Mouse (Mus musculus): Measurements from ENCODE around the gene Zfp592.
"Not testable (repeated sequence)": the region's sequence is repeated elsewhere in the genome, so short reads cannot be mapped to it uniquely, and the experiment has no call there.

Zfp592 gene

DNA sequence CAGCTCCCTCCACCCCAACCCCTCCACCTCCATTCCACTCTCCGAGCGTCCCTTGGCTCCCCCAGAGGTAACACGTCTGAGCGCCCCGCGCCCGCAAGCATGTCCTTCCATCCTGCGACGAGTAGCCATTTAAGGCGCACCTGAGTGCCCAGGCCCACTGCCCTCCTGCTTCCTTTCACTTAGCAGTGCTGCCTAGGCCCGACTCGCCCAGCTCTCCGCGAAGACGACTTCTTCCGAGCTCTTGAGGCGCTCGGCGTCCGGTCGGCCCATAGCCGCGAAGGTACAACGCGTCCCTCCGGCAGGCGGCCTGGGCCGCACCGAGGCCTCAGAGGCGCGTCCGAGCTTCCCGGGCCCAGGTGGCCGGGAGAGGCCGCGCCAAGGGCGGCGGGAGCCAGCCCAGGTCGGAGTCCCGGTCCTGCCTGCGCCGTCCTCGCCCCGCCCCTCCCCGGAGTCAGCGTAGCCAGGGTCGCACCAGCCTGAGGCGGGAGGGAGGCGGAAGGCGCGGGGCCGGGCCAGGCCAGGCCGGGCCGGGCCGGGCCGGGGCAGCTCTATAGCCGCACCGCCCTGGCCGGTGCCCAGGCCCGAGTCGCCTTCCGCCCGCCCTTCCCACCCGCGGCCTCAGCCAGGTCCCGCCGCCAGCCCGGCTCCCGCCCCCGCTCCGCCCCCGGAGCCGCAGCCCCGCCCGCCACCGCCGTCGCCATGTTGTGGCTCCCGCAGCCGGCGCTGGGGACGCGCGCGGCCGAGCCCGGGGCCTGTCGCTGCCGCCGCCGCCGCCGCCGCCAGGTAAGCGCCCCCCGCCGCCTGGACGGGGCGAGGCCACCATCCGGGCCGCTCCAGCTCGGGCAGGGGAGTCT, at the start of gene Zfp592:
Zfp592 (plus strand) TSS at position 702 of the 854 bp plus-strand sequence.
- DNase-seq: peak; percentile 76

DNA sequence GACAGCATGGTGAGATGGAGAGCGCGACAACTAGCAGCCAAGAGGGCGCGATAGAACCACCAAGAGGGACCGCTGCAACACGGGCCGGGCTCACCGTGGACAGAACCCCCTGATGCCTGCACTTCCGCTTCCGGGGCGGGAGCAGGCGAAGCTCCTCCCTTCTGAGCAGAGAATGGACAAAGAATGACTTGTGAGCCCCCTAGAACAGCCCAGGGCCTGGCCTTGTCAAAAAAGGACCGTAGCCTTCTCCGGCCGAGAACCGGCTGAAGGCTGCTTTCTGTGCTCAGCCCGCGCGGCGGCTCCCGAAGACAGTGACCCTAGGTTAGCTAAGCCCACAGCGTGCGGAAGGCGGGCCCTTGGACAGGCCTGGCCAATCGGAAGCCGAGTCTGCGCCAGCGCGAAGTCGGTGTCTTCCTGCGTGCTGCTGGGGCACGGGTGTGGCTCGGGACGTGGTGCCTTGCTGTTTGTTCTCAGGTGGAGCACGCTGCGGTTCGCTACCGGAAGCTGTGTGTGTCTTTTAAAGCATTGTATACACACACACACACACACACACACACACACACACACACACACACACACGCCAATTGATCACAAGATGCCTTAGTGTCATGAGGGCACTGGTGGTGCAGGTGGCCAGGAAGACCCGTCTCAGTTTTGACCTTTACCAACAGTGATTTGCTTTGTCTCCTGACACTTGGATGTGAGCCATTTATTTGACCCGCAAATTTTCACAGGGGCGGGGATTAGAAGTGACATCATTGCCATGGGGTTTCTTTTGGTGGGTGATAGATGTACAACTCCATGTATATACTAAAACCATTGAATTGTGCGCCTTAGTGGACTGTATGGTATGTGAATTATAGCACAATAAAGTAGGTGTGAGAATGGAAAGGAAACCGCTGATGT, 45.8 kb upstream of the Zfp592 start, which contains the start of gene Sec11a:
Sec11a (minus strand) TSS at position 336 of the 906 bp plus-strand sequence.
- DNase-seq: peak; percentile 96

DNA sequence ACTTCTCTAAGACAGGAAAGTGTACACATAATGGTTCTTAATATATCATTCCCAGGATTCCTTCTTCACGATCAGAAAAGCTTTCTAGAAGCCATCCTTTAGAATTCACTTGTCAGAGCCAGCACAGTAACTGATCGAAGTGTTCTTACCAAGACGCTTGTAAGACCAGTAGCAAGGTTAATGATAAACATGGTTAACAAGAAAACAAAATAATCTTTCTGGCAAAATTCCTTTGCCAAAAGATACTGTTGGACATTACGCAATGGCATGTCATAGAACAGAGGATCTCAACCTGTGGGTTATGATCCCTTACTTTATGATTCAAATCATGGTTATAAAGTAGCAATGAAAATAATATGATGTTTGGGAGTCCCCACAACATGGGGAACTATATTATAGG, 42.0 kb upstream of the Zfp592 start:
- DNase-seq: no peak

DNA sequence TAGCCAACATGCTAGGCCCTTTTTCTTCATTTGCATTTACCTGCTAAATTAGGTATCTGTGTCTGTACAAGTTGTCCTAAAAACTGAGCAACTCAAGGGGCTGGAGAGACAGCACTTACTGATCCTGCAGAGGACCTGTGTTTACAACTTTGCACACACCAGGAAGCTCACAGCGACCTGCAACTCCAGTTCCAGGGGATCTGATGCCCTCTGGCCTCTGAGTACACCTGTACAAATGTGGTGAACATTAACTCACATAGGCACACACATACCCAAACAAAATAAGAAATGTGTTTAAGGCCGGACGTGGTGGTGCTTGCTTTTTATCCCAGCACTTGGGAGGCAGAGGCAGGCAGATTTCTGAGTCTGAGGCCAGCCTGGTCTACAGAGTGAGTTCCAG, 41.3 kb upstream of the Zfp592 start:
- DNase-seq: no peak

DNA sequence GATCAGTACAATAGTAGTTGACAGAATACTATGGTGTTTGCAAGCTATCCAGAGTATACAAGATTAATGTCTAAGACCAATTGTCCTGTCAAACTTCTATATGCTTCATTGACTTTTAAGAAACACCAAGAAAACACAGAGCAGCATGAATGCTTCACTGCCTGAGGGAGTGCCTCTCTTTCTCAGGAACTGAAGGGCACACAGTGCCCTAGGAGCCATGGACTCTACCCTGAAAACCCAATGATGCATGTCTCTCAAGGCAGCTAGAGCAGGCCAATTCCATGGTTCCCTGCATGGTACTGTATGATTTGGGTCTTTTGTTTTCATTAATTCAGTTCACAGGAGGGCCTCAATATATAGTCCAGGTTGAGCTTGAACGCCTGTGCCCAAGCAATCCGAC, 39.2 kb upstream of the Zfp592 start:
- DNase-seq: no peak

DNA sequence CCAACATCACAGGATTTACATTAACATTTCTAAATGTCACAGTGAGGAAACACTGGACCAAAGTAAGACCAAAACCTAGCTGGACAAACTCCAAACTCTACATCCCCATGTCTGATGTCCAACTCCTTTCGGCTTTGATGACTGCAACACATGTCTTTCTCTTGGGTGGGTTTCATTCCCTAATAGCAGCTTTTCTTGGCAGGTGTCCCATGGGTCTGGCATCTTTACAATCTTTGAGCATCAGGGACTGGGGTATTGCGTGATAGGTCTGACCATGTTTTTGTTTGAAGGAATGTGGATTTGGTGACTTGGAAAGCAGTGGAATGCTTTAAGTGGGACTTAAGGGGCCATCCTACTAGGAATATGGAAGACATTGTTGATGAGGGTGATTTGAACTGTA, 36.6 kb upstream of the Zfp592 start:
- no peak for DNase-seq

DNA sequence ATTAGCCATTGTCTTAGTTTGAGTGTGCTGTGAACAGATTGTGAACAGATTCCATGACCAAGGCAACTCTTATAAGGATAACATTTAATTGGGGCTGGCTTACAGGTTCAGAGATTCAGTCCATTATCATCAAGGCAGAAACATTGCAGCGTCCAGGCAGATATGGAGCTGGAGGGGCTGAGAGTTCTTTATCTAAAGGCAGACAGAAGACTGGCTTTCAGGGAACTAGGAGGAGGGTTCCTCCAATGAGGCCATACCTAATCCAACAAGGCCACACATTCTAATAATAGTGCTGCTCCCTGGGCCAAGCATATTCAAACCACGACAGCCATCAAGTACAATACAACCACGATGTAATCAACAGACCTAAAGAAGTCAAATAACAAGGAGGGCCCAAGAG, 34.5 kb upstream of the Zfp592 start:
- no peak for DNase-seq

DNA sequence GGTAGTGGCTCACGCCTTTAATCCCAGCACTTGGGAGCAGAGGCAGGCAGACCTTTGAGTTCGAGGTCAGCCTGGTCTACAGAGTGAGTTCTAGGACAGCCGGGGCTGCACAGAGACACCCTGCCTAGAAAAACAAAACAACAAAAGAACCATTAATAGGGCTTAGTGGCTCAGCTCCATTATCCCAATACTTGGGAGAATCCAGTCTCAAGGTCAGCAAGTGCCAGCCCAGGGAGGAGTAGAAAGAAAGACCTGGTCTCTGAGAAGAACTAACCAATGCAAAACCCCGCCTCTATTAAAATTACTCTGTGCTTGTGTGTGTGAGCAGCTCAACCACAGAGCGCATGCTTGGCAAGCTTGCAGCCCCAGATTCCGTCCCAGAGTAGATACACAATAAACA, 30.7 kb upstream of the Zfp592 start:
- no peak for DNase-seq

DNA sequence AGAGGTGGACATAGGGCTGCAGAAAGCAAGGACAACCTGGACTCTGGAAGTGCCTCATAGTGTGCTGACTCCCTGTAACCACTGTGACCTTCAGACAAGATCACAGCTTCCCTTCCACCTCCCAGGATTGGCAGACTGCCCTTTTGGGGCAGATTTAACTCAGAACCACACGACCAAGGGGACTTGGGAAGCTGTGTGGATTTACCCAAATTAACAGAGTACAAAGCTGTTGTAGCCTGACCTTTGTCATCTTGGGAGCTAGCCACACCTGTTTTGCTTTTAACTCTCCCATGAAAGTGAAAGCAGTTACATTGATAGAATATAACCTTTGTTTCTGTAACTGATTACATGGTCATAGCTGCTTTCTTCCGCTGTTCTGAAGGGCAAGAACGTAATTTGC, 22.6 kb upstream of the Zfp592 start:
- DNase-seq: no peak

DNA sequence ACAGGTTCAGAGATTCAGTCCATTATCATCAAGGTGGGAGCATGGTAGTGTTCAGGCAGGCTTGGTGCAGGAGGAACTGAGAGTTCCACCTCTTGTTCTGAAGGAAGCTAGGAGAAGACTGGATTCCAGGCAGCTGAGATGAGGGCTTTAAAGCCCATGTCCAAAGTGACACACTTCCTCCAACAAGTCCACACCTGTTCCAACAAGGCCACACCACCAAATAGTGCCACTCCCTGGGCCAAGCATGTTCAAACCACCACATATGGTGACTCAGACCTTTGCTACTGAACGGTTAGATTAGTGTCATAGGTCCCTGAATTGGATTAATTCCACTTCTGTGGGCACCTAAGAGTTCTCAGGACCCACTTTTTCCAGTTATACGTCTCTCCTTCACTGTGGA, 22.1 kb upstream of the Zfp592 start:
- no peak for DNase-seq

DNA sequence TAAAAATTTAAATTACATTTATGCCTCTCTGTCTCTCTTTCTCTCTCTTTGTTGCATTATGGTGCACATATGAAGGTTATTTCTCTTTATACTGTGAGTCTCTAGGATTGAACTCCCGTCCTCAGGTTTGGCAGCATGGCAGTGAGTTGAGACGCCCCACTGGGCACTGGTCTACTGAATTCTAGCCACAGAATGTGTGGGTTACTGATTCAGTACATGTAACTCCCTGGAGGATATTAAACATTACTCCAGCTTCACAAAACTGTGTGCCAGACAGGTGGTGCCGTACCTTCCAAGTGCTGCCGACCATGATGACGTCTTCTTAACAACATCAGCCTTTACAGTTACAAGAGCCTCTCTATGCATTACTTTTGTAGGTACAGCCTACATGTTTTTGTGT, 21.4 kb upstream of the Zfp592 start:
- DNase-seq: no peak

DNA sequence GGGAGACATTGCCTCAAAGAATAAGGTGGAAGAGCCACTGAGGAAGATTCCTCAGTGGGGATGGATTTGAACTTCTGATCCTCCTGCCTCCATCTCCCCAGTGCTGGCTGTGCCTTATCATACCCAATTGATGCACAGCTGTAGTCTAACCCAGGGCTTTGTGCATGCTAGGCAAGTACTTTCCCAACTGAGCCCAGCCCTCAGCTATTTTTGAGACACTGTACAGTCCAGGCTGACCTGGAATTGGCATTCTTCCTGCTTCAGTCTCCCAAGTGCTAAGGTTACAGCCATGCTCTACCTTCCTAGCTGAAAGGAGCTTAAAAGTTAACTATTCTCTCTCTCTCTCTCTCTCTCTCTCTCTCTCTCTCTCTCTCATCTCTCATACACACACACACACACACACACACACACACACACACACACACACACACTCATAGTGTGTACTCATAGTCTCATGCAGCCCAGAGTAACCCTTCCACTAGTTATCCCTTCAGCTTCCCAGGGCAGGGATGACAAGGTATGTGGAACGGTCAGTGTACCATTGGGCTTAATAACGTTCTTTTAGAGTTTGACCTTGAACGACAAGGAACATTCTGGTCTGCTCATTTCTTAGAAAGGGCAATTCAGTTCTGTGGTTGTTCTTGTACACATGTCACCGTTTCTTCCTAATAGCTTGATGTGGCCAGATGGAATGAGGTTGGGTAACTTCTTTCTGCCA, 20.4 kb upstream of the Zfp592 start:
- not testable (repeated sequence) for DNase-seq

DNA sequence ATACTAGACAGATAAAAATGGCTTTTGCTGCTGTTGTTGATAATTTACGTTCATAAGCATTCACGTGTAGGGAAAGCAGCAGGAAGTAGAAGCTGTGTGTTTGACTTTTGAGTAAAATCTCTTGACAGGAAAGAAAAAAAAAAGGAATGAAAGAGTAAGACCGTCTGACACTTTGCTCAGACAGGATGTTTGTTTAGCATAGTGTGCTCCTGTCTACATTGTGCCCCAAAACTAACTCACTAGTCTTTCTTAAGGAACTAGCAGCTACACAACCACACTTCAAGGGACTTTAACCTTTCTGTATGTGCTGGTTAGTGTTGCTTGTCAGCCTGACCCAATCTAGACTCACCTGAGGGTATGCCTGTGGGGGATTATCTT, 19.9 kb upstream of the Zfp592 start:
- DNase-seq: not testable (repeated sequence)

DNA sequence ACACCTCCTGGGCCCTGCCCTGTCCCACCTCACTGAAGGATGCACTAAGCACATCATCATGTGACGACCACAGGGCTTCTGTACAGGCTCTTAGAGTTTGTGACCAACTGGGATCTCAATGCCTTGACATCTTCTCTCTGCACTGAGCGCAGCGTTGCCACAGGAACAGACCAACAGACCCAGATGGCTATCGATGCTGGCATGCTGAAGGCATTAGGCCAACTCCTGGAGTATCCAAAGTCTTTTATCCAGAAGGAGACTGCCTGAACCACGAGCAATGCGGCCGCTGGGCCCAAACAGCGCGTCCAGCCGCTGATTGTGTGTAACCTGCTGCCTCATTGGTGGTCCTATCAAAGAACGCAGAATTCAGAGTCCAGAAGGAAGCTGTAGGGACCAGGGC, 12.9 kb upstream of the Zfp592 start:
- DNase-seq: no peak

DNA sequence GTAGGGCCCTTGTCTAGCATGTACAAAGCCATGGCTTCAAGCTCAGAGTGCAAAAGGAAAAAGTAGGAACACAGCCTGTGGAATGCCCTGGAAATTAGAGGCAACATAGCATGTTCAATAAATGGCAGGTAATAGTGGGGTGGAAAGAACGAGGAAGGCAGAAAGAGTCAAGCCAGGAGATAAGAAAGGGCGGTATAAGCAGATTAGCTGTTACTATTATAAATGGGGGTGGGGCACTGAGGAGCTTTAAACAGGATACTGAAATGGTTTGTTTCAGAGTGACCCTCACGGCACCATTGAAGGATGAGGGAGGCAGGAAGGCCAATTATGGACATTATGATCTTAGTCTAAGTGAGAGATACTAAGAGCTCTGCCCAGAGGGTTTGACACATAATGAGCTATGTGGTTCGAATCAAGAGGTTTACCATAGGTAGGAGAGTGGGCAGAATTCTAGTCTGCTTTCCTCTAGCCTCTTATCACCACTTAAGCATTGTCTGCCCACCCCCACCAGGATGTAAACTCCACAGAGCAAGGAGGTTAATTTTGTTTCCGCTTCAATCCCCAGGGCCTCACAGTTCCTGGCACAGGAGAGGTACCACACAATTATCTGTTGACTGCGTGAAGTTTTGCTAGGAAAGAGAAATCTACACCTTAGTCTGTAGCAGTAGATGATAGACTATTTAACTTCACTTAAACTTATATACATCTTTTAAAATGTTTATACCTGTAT, 6.9 kb upstream of the Zfp592 start:
- DNase-seq: no peak

DNA sequence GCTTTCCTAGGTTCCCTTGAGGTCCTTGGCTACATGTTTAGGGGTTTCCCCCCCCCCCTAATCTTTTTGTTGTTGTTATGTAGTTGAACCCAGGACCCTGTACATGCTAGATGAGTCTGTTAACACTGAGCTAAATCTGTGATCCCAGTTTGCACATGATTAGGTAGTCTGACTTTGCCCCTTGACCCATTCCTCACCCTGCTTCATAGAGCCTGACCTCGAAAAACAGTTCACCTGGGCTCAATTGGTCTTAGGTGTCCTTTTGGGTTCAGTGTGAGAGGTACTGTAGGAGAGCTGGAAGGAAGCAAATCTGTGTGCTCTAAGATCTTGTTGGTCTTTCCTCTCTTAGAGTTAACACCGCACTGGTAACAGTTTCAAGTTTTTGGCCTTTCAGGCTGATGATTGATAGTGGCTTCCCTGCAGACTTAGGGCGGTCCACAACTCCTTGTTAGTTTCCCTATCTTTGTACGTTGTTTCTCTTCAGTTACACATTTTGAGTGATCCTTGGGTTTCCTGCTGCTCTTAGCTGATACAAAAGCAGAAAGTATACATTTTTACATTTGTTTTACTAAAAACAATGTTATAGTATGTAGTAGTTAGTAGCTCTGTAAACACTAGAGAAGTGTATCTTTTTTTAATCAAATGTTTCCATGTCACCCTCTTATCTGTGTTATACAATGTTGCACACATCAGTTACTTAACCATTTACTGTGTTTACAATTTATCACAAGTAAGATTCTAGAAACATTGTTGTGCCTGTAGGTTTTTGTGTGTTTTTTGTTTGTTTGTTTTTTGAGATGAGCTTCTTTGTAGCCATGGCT, 5.5 kb upstream of the Zfp592 start:
- DNase-seq: no peak

DNA sequence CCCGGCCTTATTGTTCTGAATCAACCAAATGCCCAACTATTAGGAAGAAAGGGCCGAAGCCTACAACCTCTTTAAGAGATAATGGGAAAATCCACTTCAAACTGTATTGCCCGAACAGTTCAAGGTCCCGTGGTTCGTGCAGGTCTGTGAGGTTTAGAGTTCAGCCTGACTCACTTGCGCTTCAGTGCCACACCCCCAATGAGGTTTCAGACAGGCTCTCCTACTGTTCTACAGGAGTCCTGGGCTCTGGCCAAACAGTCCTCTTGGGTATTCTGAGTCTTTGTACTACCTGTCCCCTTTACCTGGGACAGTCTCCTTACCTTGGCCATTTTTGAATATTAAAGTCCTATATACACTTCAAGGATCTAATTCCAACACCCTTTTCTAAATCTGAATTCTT, 3.2 kb upstream of the Zfp592 start:
- no peak for DNase-seq

DNA sequence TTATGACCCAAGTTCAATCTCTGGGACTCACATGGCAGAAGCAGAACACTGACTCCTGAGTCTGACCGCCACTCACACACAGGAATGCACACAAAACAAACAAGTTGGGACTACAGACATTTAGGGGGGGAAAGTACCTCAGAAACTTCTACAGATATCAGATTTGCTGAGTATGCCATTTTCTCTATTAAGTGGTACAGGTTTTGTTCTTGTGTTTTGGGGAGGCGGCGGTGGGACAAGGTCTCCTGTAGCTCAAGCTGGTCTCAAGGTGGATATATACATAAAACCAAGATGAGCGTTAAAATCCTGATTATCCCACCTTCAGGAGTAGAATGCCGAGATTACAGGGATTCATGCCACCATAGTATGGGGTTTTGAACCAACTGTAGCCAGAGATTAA, 1.9 kb upstream of the Zfp592 start:
- DNase-seq: no peak

DNA sequence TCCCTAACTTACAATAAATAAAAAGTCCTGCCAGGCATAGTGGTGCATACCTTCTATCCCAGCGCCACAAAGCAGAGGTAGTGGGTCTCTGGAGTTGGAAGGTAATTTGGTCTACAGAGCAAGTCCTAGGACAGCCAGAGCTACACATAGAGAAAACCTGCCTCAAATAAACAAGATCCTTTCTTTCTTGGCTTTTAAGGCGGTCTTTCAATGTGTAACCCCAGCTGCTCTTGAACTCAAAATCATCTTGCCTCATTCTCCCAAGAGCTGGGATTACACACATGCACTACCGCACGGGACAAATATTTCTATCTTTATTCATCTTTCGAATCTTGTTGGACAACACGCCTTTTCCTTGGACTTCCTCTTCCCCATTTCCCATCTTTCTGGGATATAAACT, 1.4 kb upstream of the Zfp592 start:
- no peak for DNase-seq

DNA sequence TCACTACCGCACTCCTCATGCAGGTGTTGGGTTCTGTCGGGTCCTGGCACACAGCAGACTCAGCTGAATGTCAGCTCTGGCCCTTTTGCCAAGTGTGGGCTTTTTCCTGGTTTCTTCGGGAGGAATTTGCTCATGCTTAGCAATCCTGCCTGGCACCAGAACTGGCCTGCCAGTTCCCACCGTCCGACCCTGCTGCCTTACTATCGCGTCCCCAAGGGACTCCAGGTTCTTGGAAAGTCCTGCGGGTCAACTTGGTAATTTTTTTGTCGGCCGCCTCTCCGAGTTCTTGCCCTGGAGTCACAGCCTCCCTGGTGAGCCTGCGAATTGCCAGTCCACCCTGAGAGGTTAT, 876 bp upstream of the Zfp592 start:
- peak; percentile 36 for DNase-seq

DNA sequence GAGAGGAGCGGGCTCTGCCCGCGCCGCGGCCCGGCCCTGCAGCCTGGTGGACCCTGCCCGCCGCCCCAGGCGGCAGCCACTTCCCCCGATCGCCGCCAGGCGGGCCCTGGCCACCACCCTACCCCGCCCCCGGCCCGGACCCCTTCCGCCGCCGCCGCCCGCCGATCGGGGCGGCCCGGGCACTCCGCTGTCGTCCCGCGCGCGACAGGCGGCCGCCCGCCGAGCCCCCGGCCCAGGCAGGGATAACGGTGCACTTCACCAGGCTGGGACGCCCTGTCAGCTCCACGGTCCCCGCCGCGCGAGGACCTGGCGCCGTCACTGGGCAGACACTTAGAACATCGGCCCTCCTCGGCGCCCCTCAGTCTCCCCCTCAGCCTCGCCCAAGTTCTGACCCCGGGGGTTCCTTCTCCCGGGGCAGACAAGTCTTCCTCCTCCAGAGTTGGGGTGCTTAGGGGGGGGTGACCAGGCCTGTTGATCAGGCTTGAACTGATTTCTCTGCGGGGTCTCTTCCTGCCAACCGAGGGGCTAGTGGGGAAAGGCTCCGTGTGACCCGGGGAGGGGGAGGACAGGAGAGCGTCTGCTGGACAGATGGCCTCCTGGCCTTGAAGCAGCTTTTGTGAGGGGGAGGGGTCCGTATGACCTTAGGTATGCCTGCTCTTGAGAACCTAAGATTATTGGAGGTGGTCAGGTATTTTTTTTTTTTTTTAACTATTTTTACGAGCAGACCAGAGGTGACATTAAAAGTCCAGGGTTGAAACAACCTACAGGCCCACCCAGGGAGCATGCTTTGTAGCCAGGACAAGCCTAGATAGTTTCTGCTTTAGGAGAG, 567 bp downstream of the Zfp592 start:
- peak; percentile 48 for DNase-seq

Measured in cerebellum, adult 8-10 months (tissue).